Mouse (Mus musculus): Measurements from ENCODE around the gene Gpr132. TPM values are rescaled to one million over a fixed set of nuclear protein-coding genes. Genes with fewer than 3 reads are reported as not detected.
"Not testable (repeated sequence)": the region's sequence is repeated elsewhere in the genome, so short reads cannot be mapped to it uniquely, and the experiment has no call there.

Gene Gpr132
- polyA plus RNA-seq, 1 experiment: 6.2 TPM

GRCm38 (mm10) chr12:112828501-112829243 lies 39.4 kb downstream of the Gpr132 start:
- DNase-seq (ENCODE audit: low read depth, low spot score): no peak
- under 1% methylated on average over 51 of the region's 51 CpGs for WGBS

- WGBS: 72% methylated on average over 5 of the region's 5 CpGs
- no peak for DNase-seq (ENCODE audit: low read depth, low spot score)
Measured at GRCm38 (mm10) chr12:112825901-112826300, 42.1 kb downstream of the Gpr132 start.

- DNase-seq (ENCODE audit: low read depth, low spot score): no peak
- 27% methylated on average over 4 of the region's 4 CpGs for WGBS
Measured at GRCm38 (mm10) chr12:112823221-112823620, 44.8 kb downstream of the Gpr132 start.

- no peak for DNase-seq (ENCODE audit: low read depth, low spot score)
- 41% methylated on average over 2 of the region's 2 CpGs for WGBS
Measured at GRCm38 (mm10) chr12:112822676-112823075, 45.4 kb downstream of the Gpr132 start.

- 73% methylated on average over 4 of the region's 4 CpGs for whole genome bisulfite sequencing
- no peak for DNase-seq (ENCODE audit: low read depth, low spot score)
Measured at GRCm38 (mm10) chr12:112821974-112822373, 46.1 kb downstream of the Gpr132 start.

GRCm38 (mm10) chr12:112821216-112821615 lies 46.8 kb downstream of the Gpr132 start:
- 56% methylated on average over 1 of the region's 1 CpGs for WGBS
- DNase-seq (ENCODE audit: low read depth, low spot score): no peak

GRCm38 (mm10) chr12:112820401-112820999 lies 47.5 kb downstream of the Gpr132 start:
- WGBS: 70% methylated on average over 12 of the region's 12 CpGs
- DNase-seq (ENCODE audit: low read depth, low spot score): no peak

- no peak for DNase-seq (ENCODE audit: low read depth, low spot score)
- 49% methylated on average over 8 of the region's 8 CpGs for WGBS
Measured at GRCm38 (mm10) chr12:112819057-112819662, 48.9 kb downstream of the Gpr132 start.

- WGBS: 82% methylated on average over 7 of the region's 7 CpGs
- DNase-seq (ENCODE audit: low read depth, low spot score): not testable (repeated sequence)
Measured at GRCm38 (mm10) chr12:112816866-112817265, 51.2 kb downstream of the Gpr132 start.

- 56% methylated on average over 4 of the region's 4 CpGs for WGBS
- no peak for DNase-seq (ENCODE audit: low read depth, low spot score)
Measured at GRCm38 (mm10) chr12:112816294-112816693, 51.7 kb downstream of the Gpr132 start.

GRCm38 (mm10) chr12:112814682-112815470 lies 53.2 kb downstream of the Gpr132 start:
- WGBS: 83% methylated on average over 14 of the region's 14 CpGs
- DNase-seq (ENCODE audit: low read depth, low spot score): no peak

GRCm38 (mm10) chr12:112813370-112813769 lies 54.7 kb downstream of the Gpr132 start:
- no peak for DNase-seq (ENCODE audit: low read depth, low spot score)
- 98% methylated on average over 7 of the region's 7 CpGs for WGBS

GRCm38 (mm10) chr12:112810092-112810885 lies 57.7 kb downstream of the Gpr132 start:
- DNase-seq (ENCODE audit: low read depth, low spot score): no peak
- WGBS: 73% methylated on average over 19 of the region's 19 CpGs

- 14% methylated on average over 8 of the region's 8 CpGs for WGBS
- no peak for DNase-seq (ENCODE audit: low read depth, low spot score)
Measured at GRCm38 (mm10) chr12:112809641-112810040, 58.4 kb downstream of the Gpr132 start.

- WGBS: 1% methylated on average over 64 of the region's 64 CpGs
- peak; percentile 83 for DNase-seq (ENCODE audit: low read depth, low spot score)
Measured at GRCm38 (mm10) chr12:112808587-112809364, 59.3 kb downstream of the Gpr132 start, which contains the start of gene Clba1. TSS of gene Clba1 (plus strand) at chr12:112808937.

GRCm38 (mm10) chr12:112808212-112808586 lies 59.8 kb downstream of the Gpr132 start:
- WGBS: 65% methylated on average over 5 of the region's 5 CpGs
- no peak for DNase-seq (ENCODE audit: low read depth, low spot score)

- WGBS: 90% methylated on average over 4 of the region's 4 CpGs
- DNase-seq (ENCODE audit: low read depth, low spot score): no peak
Measured at GRCm38 (mm10) chr12:112807796-112808195, 60.2 kb downstream of the Gpr132 start.

GRCm38 (mm10) chr12:112806044-112806443 lies 62.0 kb downstream of the Gpr132 start:
- 71% methylated on average over 6 of the region's 6 CpGs for WGBS
- DNase-seq (ENCODE audit: low read depth, low spot score): no peak

GRCm38 (mm10) chr12:112804046-112804445 lies 64.0 kb downstream of the Gpr132 start:
- DNase-seq (ENCODE audit: low read depth, low spot score): no peak
- WGBS: 31% methylated on average over 13 of the region's 13 CpGs

All from large intestine, adult 2 months (tissue).